Mouse (Mus musculus) hindbrain, embryonic 14.5 days (tissue): ENCODE data around the gene Fam81a. TPM values are rescaled to one million over a fixed set of nuclear protein-coding genes. Genes with fewer than 3 reads are reported as not detected.

Experiments used
- ATAC-seq: fragments of 200-750 bp; cut with Nextera tagmentation; 2 replicates; pipeline ENCODE4 v1.8.0; 2017; ENCODE audit warnings: moderate number of reproducible peaks, mild to moderate bottlenecking, moderate TSS enrichment, moderate library complexity; ENCODE audit not compliant: low FRiP score
- DNase-seq: peaks from one replicate; pipeline ENCODE4 v3.0.0-alpha.2; 2015; ENCODE audit warnings: low spot score
- H3K27ac ChIP-seq: fragments of 300-500 bp; sonication (generic); 2 replicates; pipeline ENCODE4 v1.5.1; 2014; ENCODE audit warnings: mild to moderate bottlenecking, moderate library complexity
- H3K27me3 ChIP-seq: fragments of 300-500 bp; sonication (generic); 2 replicates; pipeline ENCODE4 v1.6.1; 2014; ENCODE audit warnings: mild to moderate bottlenecking, low read length, mixed read lengths; ENCODE audit not compliant: control insufficient read depth, insufficient read depth
- H3K36me3 ChIP-seq: fragments of 300-500 bp; sonication (generic); replicated peaks from 2 replicates; pipeline ENCODE4 v1.6.1; 2014; ENCODE audit not compliant: control insufficient read depth, insufficient read depth
- H3K4me1 ChIP-seq: fragments of 300-500 bp; sonication (generic); replicated peaks from 2 replicates; pipeline ENCODE4 v1.6.1; 2014; ENCODE audit warnings: antibody characterized with exemption, low read length, mixed read lengths; ENCODE audit not compliant: control insufficient read depth, insufficient read depth
- H3K4me2 ChIP-seq: fragments of 300-500 bp; sonication (generic); replicated peaks from 2 replicates; pipeline ENCODE4 v1.6.1; 2014; ENCODE audit warnings: mild to moderate bottlenecking, moderate library complexity
- H3K4me3 ChIP-seq: fragments of 300-500 bp; sonication (generic); replicated peaks from 2 replicates; pipeline ENCODE4 v1.5.1; 2014; ENCODE audit warnings: mild to moderate bottlenecking, low read length
- H3K9ac ChIP-seq: fragments of 300-500 bp; sonication (generic); 2 replicates; pipeline ENCODE4 v1.6.1; 2014
- H3K9me3 ChIP-seq: fragments of 300-500 bp; sonication (generic); 2 replicates; pipeline ENCODE4 v1.6.1; 2016; ENCODE audit warnings: low read length; ENCODE audit not compliant: control insufficient read depth
- WGBS: fragments of 180-500 bp; shearing (Covaris S2); extraction: QIAGEN DNeasy Blood & Tissue Kit; methylation state at CpG from one replicate; pipeline ENCODE4 v1.1.7; 2014; 5-methylcytosine and 5-hydroxymethylcytosine counted together
- polyA plus RNA-seq: library from polyadenylated mRNA; unstranded; fragments of >200 nt; fragmentation: Nextera tagmentation; extraction: Ambion mirVana; gene quantifications from 2 replicates; pipeline ENCODE4 v1.2.1, GENCODE M21; 2014

Fam81a gene
- polyA plus RNA-seq, 1 experiment from 2014 or later: 12.9 TPM

GRCm38 (mm10) chr9:70052730-70053129, 89.6 kb downstream of the Fam81a start:
- H3K4me2 ChIP-seq: no peak overlapping the region
- H3K27me3 ChIP-seq: no peaks in the 10 kb centered on the region
- DNase-seq: no peak
- H3K9ac ChIP-seq: no peak overlapping the region
- no peak overlapping the region for H3K27ac ChIP-seq
- H3K9me3 ChIP-seq: no peaks in the 10 kb centered on the region
- 49% methylated on average over 3 of the region's 3 CpGs for WGBS
- no peak for ATAC-seq
- H3K4me1 ChIP-seq: no peaks in the 10 kb centered on the region
- no peaks in the 10 kb centered on the region for H3K36me3 ChIP-seq
- no peak overlapping the region for H3K4me3 ChIP-seq

- Histone ChIP-seq H3K4me2 (no peak overlapping the region), H3K27ac (no peak overlapping the region), H3K9me3 (no peaks in the 10 kb centered on the region), H3K9ac (no peak overlapping the region), H3K27me3 (no peaks in the 10 kb centered on the region), H3K4me3 (no peak overlapping the region), H3K4me1 (no peaks in the 10 kb centered on the region), H3K36me3 (no peaks in the 10 kb centered on the region)
- no peak for DNase-seq
- ATAC-seq: no peak
- 53% methylated on average over 8 of the region's 8 CpGs for WGBS
These were observed 92.5 kb downstream of the Fam81a start for GRCm38 (mm10) chr9:70049839-70050238.

- Histone ChIP-seq H3K27ac (no peak overlapping the region), H3K4me1 (no peaks in the 10 kb centered on the region), H3K36me3 (no peaks in the 10 kb centered on the region), H3K27me3 (no peaks in the 10 kb centered on the region), H3K9me3 (no peaks in the 10 kb centered on the region), H3K9ac (no peak overlapping the region), H3K4me2 (no peak overlapping the region), H3K4me3 (no peak overlapping the region)
- DNase-seq (no peak), ATAC-seq (no peak)
- WGBS: 28% methylated on average over 3 of the region's 3 CpGs
These were observed 93.0 kb downstream of the Fam81a start for GRCm38 (mm10) chr9:70049416-70049783.

- 62% methylated on average over 6 of the region's 6 CpGs for WGBS
- no peaks in the 10 kb centered on the region for H3K4me1 ChIP-seq
These were observed 93.5 kb downstream of the Fam81a start for GRCm38 (mm10) chr9:70048751-70049415.

GRCm38 (mm10) chr9:70048280-70048679, 94.1 kb downstream of the Fam81a start:
- H3K9ac ChIP-seq: no peak overlapping the region
- 59% methylated on average over 5 of the region's 5 CpGs for WGBS
- ATAC-seq: no peak
- H3K4me3 ChIP-seq: no peak overlapping the region
- H3K9me3 ChIP-seq: no peaks in the 10 kb centered on the region
- H3K27ac ChIP-seq: no peak overlapping the region
- H3K36me3 ChIP-seq: no peaks in the 10 kb centered on the region
- H3K27me3 ChIP-seq: no peaks in the 10 kb centered on the region
- H3K4me2 ChIP-seq: no peak overlapping the region
- DNase-seq: no peak
- H3K4me1 ChIP-seq: no peaks in the 10 kb centered on the region

More at GRCm38 (mm10) chr9:70048751-70049415, 93.5 kb downstream of the Fam81a start:
- DNase-seq (no peak), ATAC-seq (no peak)
- Histone ChIP-seq H3K4me3 (no peak overlapping the region), H3K9ac (no peak overlapping the region), H3K27ac (no peak overlapping the region), H3K4me2 (no peak overlapping the region), H3K36me3 (no peaks in the 10 kb centered on the region), H3K27me3 (no peaks in the 10 kb centered on the region), H3K9me3 (no peaks in the 10 kb centered on the region)

- H3K9ac ChIP-seq: no peak overlapping the region
These were observed 94.5 kb downstream of the Fam81a start for GRCm38 (mm10) chr9:70047839-70048238.

GRCm38 (mm10) chr9:70046255-70046654, 96.1 kb downstream of the Fam81a start:
- Histone ChIP-seq H3K4me3 (no peak overlapping the region), H3K27ac (no peak overlapping the region), H3K9ac (no peak overlapping the region), H3K9me3 (no peaks in the 10 kb centered on the region), H3K4me2 (no peak overlapping the region), H3K27me3 (no peaks in the 10 kb centered on the region), H3K4me1 (no peaks in the 10 kb centered on the region), H3K36me3 (no peaks in the 10 kb centered on the region)
- 96% methylated on average over 6 of the region's 6 CpGs for WGBS
- DNase-seq: no peak
- ATAC-seq: no peak

More at GRCm38 (mm10) chr9:70047839-70048238, 94.5 kb downstream of the Fam81a start:
- Histone ChIP-seq H3K27me3 (no peaks in the 10 kb centered on the region), H3K9me3 (no peaks in the 10 kb centered on the region), H3K36me3 (no peaks in the 10 kb centered on the region), H3K4me2 (no peak overlapping the region), H3K4me1 (no peaks in the 10 kb centered on the region), H3K4me3 (no peak overlapping the region), H3K27ac (no peak overlapping the region)
- ATAC-seq (no peak), DNase-seq (no peak)
- 68% methylated on average over 3 of the region's 3 CpGs for WGBS

- Histone ChIP-seq H3K4me1 (no peaks in the 10 kb centered on the region), H3K9ac (no peak overlapping the region), H3K4me3 (no peak overlapping the region), H3K27ac (no peak overlapping the region), H3K36me3 (no peaks in the 10 kb centered on the region), H3K9me3 (no peaks in the 10 kb centered on the region), H3K4me2 (no peak overlapping the region), H3K27me3 (no peaks in the 10 kb centered on the region)
- no peak for ATAC-seq
- DNase-seq: no peak
- 83% methylated on average over 2 of the region's 2 CpGs for WGBS
These were observed 97.5 kb downstream of the Fam81a start for GRCm38 (mm10) chr9:70044865-70045264.

GRCm38 (mm10) chr9:70042935-70043334, 99.4 kb downstream of the Fam81a start:
- Histone ChIP-seq H3K9ac (no peak overlapping the region), H3K4me3 (no peak overlapping the region), H3K27ac (no peak overlapping the region), H3K4me2 (no peak overlapping the region), H3K27me3 (no peaks in the 10 kb centered on the region), H3K36me3 (no peaks in the 10 kb centered on the region), H3K4me1 (no peaks in the 10 kb centered on the region), H3K9me3 (no peaks in the 10 kb centered on the region)
- no peak for ATAC-seq
- WGBS: 64% methylated on average over 1 of the region's 1 CpGs
- DNase-seq: no peak

- 88% methylated on average over 4 of the region's 4 CpGs for WGBS
- Histone ChIP-seq H3K4me3 (no peak overlapping the region), H3K4me2 (no peak overlapping the region), H3K9me3 (no peaks in the 10 kb centered on the region), H3K4me1 (no peaks in the 10 kb centered on the region), H3K27me3 (no peaks in the 10 kb centered on the region), H3K27ac (no peak overlapping the region), H3K36me3 (no peaks in the 10 kb centered on the region), H3K9ac (no peak overlapping the region)
- no peak for ATAC-seq
- DNase-seq: no peak
These were observed 100.2 kb downstream of the Fam81a start for GRCm38 (mm10) chr9:70042137-70042536.
